Mouse (Mus musculus) G1E (cell line): ENCODE measurements around the gene Retreg2. TPM values are rescaled to one million over a fixed set of nuclear protein-coding genes. Genes with fewer than 3 reads are reported as not detected.

Experiments used
- ATAC-seq: 2 replicates; pipeline ENCODE4 v1.8.0; 2016; ENCODE audit warnings: mild to moderate bottlenecking; ENCODE audit not compliant: insufficient number of reproducible peaks, poor library complexity, low FRiP score, severe bottlenecking; ENCODE audit errors: extremely low read depth
- DNase-seq: peaks from one replicate; pipeline ENCODE4 v3.0.0; 2012; ENCODE audit warnings: low spot score
- H3K27me3 ChIP-seq: 2 replicates; pipeline ENCODE4 v1.6.1; 2012; ENCODE audit warnings: mild to moderate bottlenecking, low read length, inconsistent platforms; ENCODE audit not compliant: insufficient read depth
- H3K36me3 ChIP-seq: replicated peaks from 2 replicates; pipeline ENCODE3; 2012; ENCODE audit warnings: mild to moderate bottlenecking, inconsistent platforms
- H3K4me1 ChIP-seq: 2 replicates; pipeline ENCODE4 v1.6.1; 2012; ENCODE audit warnings: low read depth, low read length, inconsistent platforms, mixed read lengths; ENCODE audit not compliant: insufficient read depth
- H3K4me3 ChIP-seq: 2 replicates; pipeline ENCODE4 v1.5.1; 2012; ENCODE audit warnings: low read depth, mild to moderate bottlenecking, inconsistent platforms, low read length, moderate library complexity, mixed read lengths
- H3K9me3 ChIP-seq: replicated peaks from 2 replicates; pipeline ENCODE4 v1.6.1; 2012; ENCODE audit warnings: inconsistent platforms
- CTCF ChIP-seq: IDR thresholded peaks from 2 replicates; pipeline ENCODE4 v1.5.1; 2012; ENCODE audit warnings: low read depth, low read length, inconsistent platforms, mixed read lengths
- GATA1 ChIP-seq: IDR thresholded peaks from 2 replicates; pipeline ENCODE4 v1.6.1; 2012; ENCODE audit warnings: borderline replicate concordance, low read length, inconsistent platforms, mixed read lengths
- GATA2 ChIP-seq: IDR thresholded peaks from 2 replicates; pipeline ENCODE4 v1.6.1; 2012; ENCODE audit warnings: low read depth, low read length, inconsistent platforms, borderline replicate concordance
- POLR2AphosphoS5 ChIP-seq: IDR thresholded peaks from 2 replicates; pipeline ENCODE4 v1.6.1; 2012; ENCODE audit warnings: low read depth, low read length, inconsistent platforms; ENCODE audit not compliant: insufficient replicate concordance
- TAL1 ChIP-seq: conservative IDR thresholded peaks from 2 replicates; pipeline ENCODE4 v1.6.1; 2012; ENCODE audit warnings: low read depth, low read length, inconsistent platforms, mixed read lengths
- polyA plus RNA-seq: library from polyadenylated mRNA; stranded (reverse); fragments of >175 nt; gene quantifications from 2 replicates; pipeline ENCODE4 v1.2.3, GENCODE M21; 2012
- total RNA-seq, 2 experiments: library from RNA; stranded (forward) in 1 of 2; stranded (reverse) in 1 of 2; fragments of 200-1000 nt in 1 of 2; fragments of >200 nt in 1 of 2; fragmentation: Nextera tagmentation in 1 of 2; gene quantifications; 2 replicates each; pipeline ENCODE4 v1.2.3; 2014 to 2017

Gene Retreg2
- total and polyA plus RNA-seq, 3 experiments: 93.8 to 111 (median 101) TPM

GRCm38 (mm10) chr1:75133421-75134207 is 9.0 kb upstream of the Retreg2 start, which contains the start of gene Slc23a3:
TSS of gene Slc23a3 (minus strand) at chr1:75133890.
- Histone ChIP-seq H3K27me3 (no peaks in the 10 kb centered on the region), H3K36me3 (peaks cover 47% of the 10 kb centered on the region), H3K9me3 (no peaks in the 10 kb centered on the region), H3K4me1 (peaks cover 63% of the 10 kb centered on the region), H3K4me3 (no peak within 1 kb of the TSS; the same call in 1 of the 2 replicates)
- TF ChIP-seq POLR2AphosphoS5: no peak; the same call in 1 of the 2 replicates
- TF ChIP-seq TAL1: no peak
- no peak for DNase-seq
- no peak for ATAC-seq

DNA sequence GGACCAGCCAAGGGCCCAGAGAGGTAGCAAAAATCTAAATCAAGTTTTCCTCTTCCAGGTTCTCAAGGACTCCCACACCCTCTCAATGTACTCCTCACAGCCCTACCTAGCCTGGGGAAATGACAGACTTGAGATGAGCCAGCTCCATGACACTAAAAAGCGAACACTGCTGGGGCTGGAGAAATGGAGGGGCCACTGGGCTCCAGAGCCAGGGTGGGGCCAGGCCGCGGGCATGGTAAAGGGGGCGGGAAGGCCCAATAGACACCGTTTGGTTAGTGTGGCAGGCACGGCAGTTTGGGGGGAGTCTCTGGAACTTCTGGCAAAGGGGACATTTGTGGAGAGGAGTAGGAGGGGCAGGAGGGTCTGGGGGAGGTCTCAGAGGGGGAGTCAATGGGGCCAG is 6.3 kb upstream of the Retreg2 start:
- H3K4me1 ChIP-seq: peaks cover 87% of the 10 kb centered on the region
- H3K36me3 ChIP-seq: peaks cover 61% of the 10 kb centered on the region
- ATAC-seq: no peak
- DNase-seq: no peak
- TF ChIP-seq TAL1 (no peak), POLR2AphosphoS5 (no peak), GATA1 (no peak), GATA2 (no peak), CTCF (no peak)
- H3K4me3 ChIP-seq: peak overlapping the region; percentile 61; the same call in 1 of the 2 replicates
- H3K27me3 ChIP-seq: no peaks in the 10 kb centered on the region
- H3K9me3 ChIP-seq: no peaks in the 10 kb centered on the region

DNA sequence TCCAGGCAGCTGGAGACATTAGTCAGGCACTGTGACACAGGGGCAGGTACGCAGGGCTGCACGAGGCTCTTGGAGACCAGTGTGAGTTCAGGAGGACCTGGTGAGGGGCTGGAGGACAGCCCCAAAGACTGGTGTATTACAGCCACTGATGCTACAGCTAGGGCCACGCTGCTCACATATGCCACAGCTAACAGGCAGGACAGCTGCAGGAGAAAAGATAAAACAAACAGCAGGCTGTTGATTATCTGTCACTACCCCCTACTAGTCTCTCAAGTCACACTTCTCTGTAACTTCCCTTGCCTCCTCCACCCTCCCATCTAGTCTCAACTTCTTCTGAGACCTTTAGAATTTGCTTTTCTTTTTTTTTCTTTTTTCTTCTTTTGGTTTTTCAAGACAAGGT is 5.8 kb upstream of the Retreg2 start:
- no peak for TF ChIP-seq GATA2
- peak; percentile 99 for TF ChIP-seq TAL1
- H3K36me3 ChIP-seq: peaks cover 61% of the 10 kb centered on the region
- H3K4me1 ChIP-seq: peaks cover 88% of the 10 kb centered on the region
- ATAC-seq (peak; percentile 85), DNase-seq (peak; percentile 87)
- no peaks in the 10 kb centered on the region for H3K27me3 ChIP-seq
- peak overlapping the region; percentile 61; the same call in 1 of the 2 replicates for H3K4me3 ChIP-seq
- H3K9me3 ChIP-seq: no peaks in the 10 kb centered on the region

DNA sequence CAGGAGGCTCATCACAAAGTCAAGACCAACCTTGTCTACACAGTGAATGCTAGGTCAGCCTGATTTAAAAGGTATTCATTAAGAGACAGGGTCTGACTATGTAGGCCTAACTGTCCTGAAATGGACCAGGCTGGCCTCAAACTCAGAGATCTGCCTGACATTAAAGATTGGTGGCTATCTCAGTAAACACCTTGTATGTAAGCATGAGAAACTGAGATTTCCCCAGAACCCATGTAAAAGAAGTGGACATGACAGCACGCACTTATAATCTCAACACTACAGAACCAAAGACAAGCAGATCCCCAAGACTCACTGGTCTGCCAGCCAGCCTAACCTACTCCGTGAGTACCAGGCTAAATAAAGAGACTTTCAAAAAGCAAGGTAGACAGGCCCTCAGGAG is 4.1 kb upstream of the Retreg2 start:
- Histone ChIP-seq H3K4me3 (peak overlapping the region; percentile 7; the same call in 1 of the 2 replicates), H3K4me1 (peaks cover 83% of the 10 kb centered on the region), H3K9me3 (no peaks in the 10 kb centered on the region), H3K36me3 (peaks cover 61% of the 10 kb centered on the region), H3K27me3 (no peaks in the 10 kb centered on the region)
- ATAC-seq (no peak), DNase-seq (no peak)
- peak; percentile 71 for TF ChIP-seq TAL1
- TF ChIP-seq CTCF: no peak
- TF ChIP-seq GATA1: no peak
- no peak for TF ChIP-seq GATA2

GRCm38 (mm10) chr1:75140601-75141190 is 1.9 kb upstream of the Retreg2 start:
- DNase-seq: no peak
- TF ChIP-seq POLR2AphosphoS5: no peak
- no peak for TF ChIP-seq TAL1
- no peak for TF ChIP-seq GATA2
- TF ChIP-seq CTCF: no peak
- no peak for TF ChIP-seq GATA1
- Histone ChIP-seq H3K4me3 (peak overlapping the region; percentile 80), H3K9me3 (no peaks in the 10 kb centered on the region), H3K4me1 (peaks cover 89% of the 10 kb centered on the region), H3K36me3 (peaks cover 63% of the 10 kb centered on the region), H3K27me3 (no peaks in the 10 kb centered on the region)
- no peak for ATAC-seq

- peaks cover 63% of the 10 kb centered on the region for H3K36me3 ChIP-seq
- DNase-seq (peak; percentile 70), ATAC-seq (0 out of 2 replicates have a peak, but pooled peaks have one; percentile 7)
Observed at GRCm38 (mm10) chr1:75141486-75142190, 940 bp upstream of the Retreg2 start.

More at GRCm38 (mm10) chr1:75141486-75142190, 940 bp upstream of the Retreg2 start:
- no peaks in the 10 kb centered on the region for H3K9me3 ChIP-seq
- H3K27me3 ChIP-seq: no peaks in the 10 kb centered on the region
- H3K4me1 ChIP-seq: peaks cover 89% of the 10 kb centered on the region
- TF ChIP-seq TAL1: no peak
- H3K4me3 ChIP-seq: peak overlapping the region; percentile 80
